Mouse (Mus musculus): ENCODE results near the gene Sppl2b. TPM values are rescaled to one million over a fixed set of nuclear protein-coding genes. Genes with fewer than 3 reads are reported as not detected.

The Sppl2b gene
- polyA plus RNA-seq, 1 experiment from 2014 or later = 44.5 TPM

DNA sequence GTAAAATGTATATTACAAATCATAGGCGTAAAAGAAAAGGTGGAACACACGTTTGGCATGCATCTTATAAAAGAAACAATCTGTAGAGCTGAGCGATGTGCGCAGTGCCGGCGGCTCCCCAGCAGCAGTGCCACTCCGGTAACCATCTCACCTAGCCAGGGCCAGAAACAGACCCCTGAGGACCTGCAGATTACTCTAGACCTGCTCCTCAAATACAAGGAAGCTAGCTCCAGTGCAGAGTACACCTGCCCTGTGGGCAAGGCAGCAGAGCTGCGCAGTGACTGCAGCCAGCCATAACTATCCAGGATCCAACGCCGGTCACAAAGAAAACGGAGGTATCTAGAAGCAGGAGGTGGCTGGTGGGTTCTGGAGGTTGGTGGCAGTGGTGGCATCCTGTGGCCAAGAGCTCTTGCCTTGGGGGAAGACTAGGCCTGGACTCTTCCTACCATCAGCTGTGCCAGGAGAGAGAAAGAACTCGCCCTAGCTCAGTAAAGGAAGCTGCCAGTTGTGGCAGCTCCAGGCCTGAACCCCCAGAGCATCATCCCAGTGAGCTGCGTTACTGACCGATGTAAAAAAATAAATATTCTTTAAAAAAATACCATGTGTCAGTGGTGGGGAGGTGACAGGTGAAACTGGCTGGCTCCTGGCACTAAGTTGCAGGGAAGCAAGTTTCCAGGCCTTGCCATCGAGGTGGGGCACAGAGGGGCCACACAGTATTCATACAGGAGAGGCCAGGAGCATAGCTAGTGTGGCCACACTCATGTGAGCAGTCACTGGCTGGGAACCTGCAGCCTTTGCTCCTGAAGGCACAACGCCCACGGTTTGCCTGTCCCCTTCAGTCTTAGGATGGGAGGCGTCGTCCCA lies 46.6 kb downstream of the Sppl2b start:
- ATAC-seq (ENCODE audit: insufficient number of reproducible peaks, low FRiP score, low TSS enrichment, low read depth) = no peak
- H3K36me3 ChIP-seq = peaks cover 63% of the 10 kb centered on the region
- H3K9ac ChIP-seq = no peak overlapping the region
- H3K4me2 ChIP-seq = peak overlapping the region; percentile 89
- no peaks in the 10 kb centered on the region for H3K27me3 ChIP-seq
- peak overlapping the region; percentile 99 for H3K4me3 ChIP-seq
- WGBS = 86% methylated on average over 19 of the region's 19 CpGs
- H3K27ac ChIP-seq = peak overlapping the region; percentile 63
- H3K4me1 ChIP-seq = peaks cover 24% of the 10 kb centered on the region
- no peaks in the 10 kb centered on the region for H3K9me3 ChIP-seq

DNA sequence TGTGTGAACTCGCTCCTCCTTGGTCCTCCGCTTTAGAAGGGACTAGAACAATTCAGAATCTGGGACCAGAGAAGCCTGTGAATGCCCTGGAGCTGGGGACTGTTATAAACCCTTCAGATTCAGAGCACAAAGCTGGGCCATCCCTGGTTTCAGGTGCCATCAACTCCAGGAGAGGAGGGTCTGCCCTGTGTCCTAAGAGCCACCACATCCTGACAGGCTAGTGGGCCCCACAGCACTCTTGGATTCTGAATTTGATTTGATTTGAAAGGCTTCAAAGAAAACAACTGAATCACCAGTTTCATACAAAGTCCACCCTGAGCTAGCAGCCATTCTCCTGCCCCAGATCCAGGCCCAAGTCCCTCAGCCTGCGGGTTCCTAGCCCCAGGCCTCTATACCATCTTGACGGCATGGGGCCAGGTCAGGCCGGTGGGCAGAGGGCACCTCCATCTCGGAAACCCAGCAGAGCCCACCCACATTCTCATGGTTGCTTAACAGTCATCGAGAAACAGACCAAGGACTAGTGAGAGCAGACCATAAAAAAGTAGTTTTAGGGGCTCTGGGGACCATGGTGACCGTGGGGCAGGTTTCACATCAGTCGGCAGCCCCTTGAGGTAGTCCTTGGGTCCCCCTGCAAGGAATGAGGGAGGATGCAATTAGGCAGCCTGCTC lies 47.3 kb downstream of the Sppl2b start:
- no peak overlapping the region for H3K4me3 ChIP-seq
- no peak overlapping the region for H3K4me2 ChIP-seq
- 89% methylated on average over 9 of the region's 9 CpGs for WGBS
- no peaks in the 10 kb centered on the region for H3K27me3 ChIP-seq
- peaks cover 24% of the 10 kb centered on the region for H3K4me1 ChIP-seq
- no peak overlapping the region for H3K9ac ChIP-seq
- ATAC-seq (ENCODE audit: insufficient number of reproducible peaks, low FRiP score, low TSS enrichment, low read depth) = no peak
- peaks cover 67% of the 10 kb centered on the region for H3K36me3 ChIP-seq
- no peaks in the 10 kb centered on the region for H3K9me3 ChIP-seq
- H3K27ac ChIP-seq = peak overlapping the region; percentile 54; the same call in 1 of the 2 replicates

DNA sequence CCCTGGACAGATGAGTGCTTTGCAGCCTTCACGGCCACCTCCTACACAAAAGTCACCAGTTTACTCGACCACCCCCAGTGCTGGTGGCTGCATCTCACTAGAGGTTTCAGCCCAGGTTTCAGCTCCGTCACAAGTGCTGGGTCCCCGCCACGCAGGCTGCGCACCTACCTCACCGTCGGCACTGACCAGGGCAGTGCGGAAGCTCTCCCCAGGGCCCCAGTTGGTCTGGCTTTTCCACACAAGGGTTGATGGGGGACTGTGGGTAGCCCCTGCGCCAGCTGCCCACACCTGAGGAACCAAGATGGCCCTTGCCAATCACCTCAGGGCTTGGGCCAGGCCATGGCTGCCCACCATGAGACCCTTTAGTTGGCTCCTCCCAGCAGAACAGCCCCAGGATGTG lies 48.2 kb downstream of the Sppl2b start:
- H3K36me3 ChIP-seq = peaks cover 75% of the 10 kb centered on the region
- H3K4me3 ChIP-seq = no peak overlapping the region
- WGBS = 89% methylated on average over 10 of the region's 10 CpGs
- ATAC-seq (ENCODE audit: insufficient number of reproducible peaks, low FRiP score, low TSS enrichment, low read depth) = no peak
- H3K27ac ChIP-seq = no peak overlapping the region
- no peaks in the 10 kb centered on the region for H3K9me3 ChIP-seq
- H3K9ac ChIP-seq = no peak overlapping the region
- peaks cover 19% of the 10 kb centered on the region for H3K4me1 ChIP-seq
- no peaks in the 10 kb centered on the region for H3K27me3 ChIP-seq
- no peak overlapping the region for H3K4me2 ChIP-seq

DNA sequence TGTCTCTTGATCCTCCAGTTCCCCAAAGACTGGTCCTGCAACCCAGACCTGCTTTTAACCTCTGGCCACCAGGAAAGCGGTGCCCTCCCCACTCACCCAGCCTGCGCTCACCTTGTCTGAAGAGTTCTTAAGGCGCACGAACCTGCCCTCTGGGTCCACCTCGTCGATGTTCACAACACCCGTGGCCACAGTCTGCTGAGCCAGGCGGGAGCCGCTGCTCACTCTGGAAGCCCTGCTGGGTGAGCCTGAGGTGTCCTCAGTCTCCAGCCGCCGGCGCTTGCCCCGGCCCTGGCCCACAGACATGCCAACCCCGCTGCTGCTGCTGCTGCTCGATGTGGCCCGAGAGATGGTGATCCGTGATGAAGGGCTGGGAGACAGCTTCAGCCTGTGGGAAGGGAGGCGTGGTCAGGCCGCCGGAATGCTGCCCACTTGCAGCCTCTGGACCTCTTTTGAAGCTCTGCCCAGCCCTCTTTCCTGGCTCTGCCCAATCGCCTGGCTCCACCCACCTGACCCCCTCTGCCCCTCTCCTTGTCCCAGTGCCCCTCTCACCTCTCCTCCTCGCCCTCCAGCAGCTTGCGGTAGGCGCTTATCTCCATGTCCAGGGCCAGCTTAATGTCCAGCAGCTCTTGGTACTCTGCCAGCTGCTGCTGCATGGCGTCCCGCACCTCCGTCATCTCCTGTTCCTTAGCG lies 49.1 kb downstream of the Sppl2b start:
- no peak for ATAC-seq (ENCODE audit: insufficient number of reproducible peaks, low FRiP score, low TSS enrichment, low read depth)
- H3K9ac ChIP-seq = no peak overlapping the region
- peaks cover 14% of the 10 kb centered on the region for H3K4me1 ChIP-seq
- WGBS = 85% methylated on average over 28 of the region's 28 CpGs
- H3K4me3 ChIP-seq = no peak overlapping the region
- no peaks in the 10 kb centered on the region for H3K27me3 ChIP-seq
- no peak overlapping the region for H3K4me2 ChIP-seq
- H3K36me3 ChIP-seq = peaks cover 75% of the 10 kb centered on the region
- H3K9me3 ChIP-seq = no peaks in the 10 kb centered on the region
- no peak overlapping the region for H3K27ac ChIP-seq

DNA sequence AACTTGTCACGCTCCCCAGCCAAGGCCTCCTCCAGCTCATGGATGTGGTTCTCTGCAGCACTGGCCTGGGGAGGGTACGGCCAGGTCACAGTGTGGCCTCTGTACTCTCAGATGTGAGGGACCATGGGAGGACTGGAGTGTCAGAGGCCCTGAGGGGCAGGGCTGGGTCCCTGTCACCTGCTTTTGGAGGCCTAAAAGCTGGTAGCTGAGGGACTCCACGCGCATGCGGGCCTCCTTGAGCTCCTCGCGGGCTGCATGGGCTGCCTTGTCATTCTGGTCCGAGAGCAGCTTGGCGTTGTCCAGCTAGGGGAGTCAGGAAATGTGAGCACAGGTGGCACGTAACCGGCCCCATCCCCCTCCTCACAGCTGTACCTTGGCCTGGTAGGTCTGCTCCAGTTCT lies 49.6 kb downstream of the Sppl2b start:
- peaks cover 8% of the 10 kb centered on the region for H3K4me1 ChIP-seq
- 93% methylated on average over 11 of the region's 11 CpGs for WGBS
- no peak overlapping the region for H3K4me2 ChIP-seq
- peaks cover 79% of the 10 kb centered on the region for H3K36me3 ChIP-seq
- no peak overlapping the region for H3K4me3 ChIP-seq
- no peak for ATAC-seq (ENCODE audit: insufficient number of reproducible peaks, low FRiP score, low TSS enrichment, low read depth)
- H3K9ac ChIP-seq = no peak overlapping the region
- H3K27ac ChIP-seq = no peak overlapping the region
- H3K27me3 ChIP-seq = no peaks in the 10 kb centered on the region
- no peaks in the 10 kb centered on the region for H3K9me3 ChIP-seq

DNA sequence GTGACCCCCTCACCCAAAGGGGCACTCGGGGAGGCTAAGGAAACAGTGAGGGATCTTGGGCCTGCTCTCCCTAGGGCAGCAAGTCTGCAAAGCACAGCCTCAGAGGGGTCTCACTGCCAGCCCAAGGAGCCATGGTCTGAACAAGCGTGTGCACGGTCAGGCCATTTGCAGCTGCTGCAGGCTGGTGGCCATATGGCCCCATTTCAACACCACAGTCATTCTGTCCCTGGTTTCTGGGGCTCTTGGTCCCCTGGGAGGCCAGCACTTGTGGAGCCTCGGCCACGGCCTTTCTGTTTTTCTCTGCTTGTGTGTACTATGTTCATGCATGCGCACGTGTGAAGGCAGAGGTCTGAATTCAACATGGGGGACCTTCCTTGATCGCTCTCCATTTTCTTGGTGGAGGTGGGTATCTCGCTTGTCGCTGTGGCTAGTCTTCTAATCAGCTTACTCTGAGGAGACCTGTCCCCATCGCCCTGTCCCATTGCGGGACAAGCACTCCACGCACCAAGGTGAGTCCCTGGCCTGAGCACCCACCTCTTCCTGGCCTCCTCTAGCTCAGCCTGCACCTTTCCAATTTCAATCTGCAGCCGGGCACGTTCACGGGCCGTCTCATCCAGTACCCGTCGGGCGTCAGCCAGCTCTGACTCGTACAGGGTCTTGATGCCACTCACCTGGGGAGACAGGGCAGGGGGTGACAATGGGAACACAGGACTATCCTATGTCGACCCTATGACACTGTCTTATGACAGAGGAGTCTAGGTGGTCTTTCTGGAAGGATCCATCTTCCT lies 54.5 kb downstream of the Sppl2b start:
- H3K27ac ChIP-seq = no peak overlapping the region
- WGBS = 91% methylated on average over 22 of the region's 22 CpGs
- H3K4me3 ChIP-seq = no peak overlapping the region
- H3K9ac ChIP-seq = no peak overlapping the region
- H3K36me3 ChIP-seq = peaks cover 85% of the 10 kb centered on the region
- peaks cover 12% of the 10 kb centered on the region; the same call in 1 of the 2 replicates for H3K4me1 ChIP-seq
- ATAC-seq (ENCODE audit: insufficient number of reproducible peaks, low FRiP score, low TSS enrichment, low read depth) = no peak
- H3K4me2 ChIP-seq = no peak overlapping the region
- H3K27me3 ChIP-seq = no peaks in the 10 kb centered on the region
- no peaks in the 10 kb centered on the region for H3K9me3 ChIP-seq

DNA sequence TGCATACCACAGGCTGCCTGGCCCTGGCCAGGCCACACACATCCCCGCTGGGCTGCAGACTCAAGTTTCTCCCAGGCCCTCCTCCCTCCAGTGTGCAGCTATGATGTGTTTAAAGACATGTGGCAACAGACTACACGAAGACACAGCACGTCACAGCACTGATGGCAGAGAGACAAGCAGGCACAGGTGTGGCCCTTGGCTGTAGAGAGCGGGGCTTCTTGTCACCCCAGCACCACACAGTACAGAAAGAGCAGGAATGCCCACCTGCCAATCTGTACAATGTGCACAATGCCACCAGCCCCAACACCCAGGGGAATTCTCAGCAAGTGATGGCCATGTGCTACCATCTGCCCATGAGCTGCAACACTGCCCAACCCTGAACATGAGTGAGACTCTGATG lies 56.3 kb downstream of the Sppl2b start:
- WGBS = 81% methylated on average over 4 of the region's 4 CpGs
- no peak overlapping the region for H3K27ac ChIP-seq
- H3K27me3 ChIP-seq = no peaks in the 10 kb centered on the region
- H3K4me3 ChIP-seq = no peak overlapping the region
- no peaks in the 10 kb centered on the region for H3K9me3 ChIP-seq
- H3K9ac ChIP-seq = no peak overlapping the region
- peaks cover 19% of the 10 kb centered on the region for H3K4me1 ChIP-seq
- no peak overlapping the region for H3K4me2 ChIP-seq
- H3K36me3 ChIP-seq = peaks cover 71% of the 10 kb centered on the region
- ATAC-seq (ENCODE audit: insufficient number of reproducible peaks, low FRiP score, low TSS enrichment, low read depth) = peak; percentile 25

DNA sequence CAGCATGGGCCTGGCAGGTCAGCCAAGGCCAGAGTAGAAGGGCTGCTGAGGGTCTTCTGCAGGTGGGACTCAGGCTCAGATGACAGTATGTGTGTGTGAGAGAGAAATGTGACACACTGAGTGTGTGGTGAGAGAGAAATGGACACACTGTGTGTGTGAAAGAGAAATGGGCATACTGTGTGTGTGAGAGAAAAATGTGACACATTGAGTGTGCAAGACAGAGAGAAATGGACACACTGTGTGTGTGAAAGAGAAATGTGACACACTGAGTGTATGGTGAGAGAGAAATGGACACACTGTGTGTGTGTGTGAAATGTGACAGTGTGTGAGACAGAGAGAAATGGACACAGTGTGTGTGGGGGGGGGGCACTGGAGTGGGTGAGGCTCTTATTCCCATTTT lies 56.8 kb downstream of the Sppl2b start:
- Histone ChIP-seq H3K4me1 (peaks cover 24% of the 10 kb centered on the region), H3K4me2 (no peak overlapping the region), H3K9ac (no peak overlapping the region), H3K4me3 (no peak overlapping the region), H3K9me3 (no peaks in the 10 kb centered on the region), H3K36me3 (peaks cover 70% of the 10 kb centered on the region), H3K27me3 (no peaks in the 10 kb centered on the region), H3K27ac (no peak overlapping the region)
- 0 out of 2 replicates have a peak, but pooled peaks have one; percentile 17 for ATAC-seq (ENCODE audit: insufficient number of reproducible peaks, low FRiP score, low TSS enrichment, low read depth)

DNA sequence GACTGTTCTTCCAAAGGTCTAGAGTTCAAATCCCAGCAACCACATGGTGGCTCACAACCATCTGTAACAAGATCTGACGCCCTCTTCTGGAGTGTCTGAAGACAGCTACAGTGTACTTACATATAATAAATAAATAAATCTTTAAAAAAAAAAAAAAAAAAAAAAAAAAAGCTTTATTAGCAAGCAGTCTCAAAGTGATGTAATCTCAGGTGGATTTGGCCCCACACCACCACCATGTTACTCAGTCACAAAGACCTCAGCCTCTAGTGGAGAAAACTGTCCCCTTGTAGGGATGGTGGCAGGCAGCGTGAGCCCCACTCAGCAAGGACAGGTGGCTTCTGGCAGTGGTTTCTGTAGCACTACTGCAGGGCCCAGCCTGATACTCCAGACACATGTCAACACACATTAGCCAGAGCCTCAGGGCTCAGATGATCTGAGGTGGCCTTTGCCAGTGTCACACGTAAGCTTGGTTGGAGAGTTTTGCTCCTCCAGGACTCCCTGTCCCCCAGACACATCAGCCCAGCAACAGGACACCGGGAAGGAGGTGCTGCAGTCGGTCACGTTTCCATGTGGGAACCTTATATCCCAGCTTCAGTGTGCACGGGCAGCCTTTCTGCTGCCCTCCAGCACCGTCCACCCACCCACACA lies 58.4 kb downstream of the Sppl2b start:
- peaks cover 34% of the 10 kb centered on the region for H3K4me1 ChIP-seq
- no peak for ATAC-seq (ENCODE audit: insufficient number of reproducible peaks, low FRiP score, low TSS enrichment, low read depth)
- H3K4me2 ChIP-seq = no peak overlapping the region
- H3K27ac ChIP-seq = 0 out of 2 replicates have a peak overlapping the region, but pooled peaks have one; percentile 30
- H3K27me3 ChIP-seq = no peaks in the 10 kb centered on the region
- H3K4me3 ChIP-seq = no peak overlapping the region
- no peaks in the 10 kb centered on the region for H3K9me3 ChIP-seq
- 86% methylated on average over 7 of the region's 8 CpGs for WGBS
- H3K36me3 ChIP-seq = peaks cover 55% of the 10 kb centered on the region
- H3K9ac ChIP-seq = no peak overlapping the region

DNA sequence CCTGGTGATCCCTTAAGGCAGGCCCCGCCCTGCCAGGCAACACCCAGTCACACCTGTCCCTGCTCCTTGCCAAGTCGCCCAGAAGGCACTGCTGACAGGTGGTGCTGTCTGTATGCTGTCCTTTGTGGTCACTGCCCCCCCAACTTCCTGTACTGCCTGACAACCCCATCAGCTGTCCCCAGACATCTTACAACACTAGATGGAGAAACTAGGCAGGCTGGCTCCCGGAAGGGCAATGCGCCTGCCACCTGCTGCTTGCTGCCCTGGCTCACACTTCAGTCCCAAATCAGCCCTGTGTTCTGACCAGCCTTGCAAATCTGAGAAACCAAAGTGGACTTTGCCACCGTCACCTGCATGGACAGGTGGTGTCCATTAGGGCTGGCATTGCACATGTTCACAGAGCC lies 59.2 kb downstream of the Sppl2b start:
- H3K9ac ChIP-seq = no peak overlapping the region
- peaks cover 36% of the 10 kb centered on the region for H3K4me1 ChIP-seq
- H3K4me2 ChIP-seq = no peak overlapping the region
- H3K4me3 ChIP-seq = no peak overlapping the region
- no peaks in the 10 kb centered on the region for H3K27me3 ChIP-seq
- ATAC-seq (ENCODE audit: insufficient number of reproducible peaks, low FRiP score, low TSS enrichment, low read depth) = no peak
- H3K36me3 ChIP-seq = peaks cover 47% of the 10 kb centered on the region
- 0 out of 2 replicates have a peak overlapping the region, but pooled peaks have one; percentile 30 for H3K27ac ChIP-seq
- 64% methylated on average over 5 of the region's 5 CpGs for WGBS
- no peaks in the 10 kb centered on the region for H3K9me3 ChIP-seq

DNA sequence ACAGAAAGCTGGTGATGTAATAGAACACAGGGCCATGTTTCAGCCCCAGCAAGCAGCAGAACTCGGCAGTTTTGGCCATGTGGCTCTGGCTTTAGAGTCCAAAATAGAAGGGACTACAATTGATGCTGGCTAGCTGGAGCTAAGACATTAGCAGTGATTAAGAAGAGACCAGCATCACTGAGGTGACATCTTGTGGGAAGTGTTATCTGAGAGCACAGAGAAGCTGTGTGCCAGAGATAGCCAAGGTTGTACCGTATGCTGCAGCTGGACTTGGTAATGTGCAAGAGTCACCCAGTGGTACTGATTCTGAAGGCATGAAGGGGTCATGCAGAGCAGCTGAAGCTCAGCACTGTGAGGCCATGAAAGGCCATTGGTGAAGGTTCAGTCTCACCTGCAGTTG lies 60.2 kb downstream of the Sppl2b start:
- no peak for ATAC-seq (ENCODE audit: insufficient number of reproducible peaks, low FRiP score, low TSS enrichment, low read depth)
- Histone ChIP-seq H3K4me2 (no peak overlapping the region), H3K4me3 (no peak overlapping the region), H3K9ac (no peak overlapping the region), H3K9me3 (no peaks in the 10 kb centered on the region), H3K27ac (no peak overlapping the region), H3K36me3 (peaks cover 37% of the 10 kb centered on the region), H3K27me3 (no peaks in the 10 kb centered on the region), H3K4me1 (peaks cover 36% of the 10 kb centered on the region)
- 75% methylated on average over 2 of the region's 2 CpGs for WGBS
